Mouse (Mus musculus): Measurements from ENCODE around the gene Qtrt1. TPM values are rescaled to one million over a fixed set of nuclear protein-coding genes. Genes with fewer than 3 reads are reported as not detected.
A peak's percentile ranks its signal among the peaks of the same experiment; 100 is the strongest.

Qtrt1 gene
- polyA plus RNA-seq, 1 experiment, result 2.0 TPM

GRCm38 (mm10) chr9:21380868-21381267 is 30.8 kb upstream of the Qtrt1 start:
- H3K9me3 ChIP-seq (ENCODE audit: control insufficient read depth, low read length), result no peaks in the 10 kb centered on the region
- H3K4me3 ChIP-seq (replicated peaks), result no peak overlapping the region
- peaks cover 56% of the 10 kb centered on the region for H3K36me3 ChIP-seq (ENCODE audit: control insufficient read depth)
- no peak for TF ChIP-seq TAL1 (IDR thresholded peaks at IDR 0.05; ENCODE audit: low read length)
- no peak for TF ChIP-seq GATA1 (IDR thresholded peaks at IDR 0.05; ENCODE audit: low read length)
- peaks cover 62% of the 10 kb centered on the region for H3K4me1 ChIP-seq (ENCODE audit: control insufficient read depth)
- no peaks in the 10 kb centered on the region for H3K27me3 ChIP-seq (ENCODE audit: control insufficient read depth)

- H3K4me1 ChIP-seq (ENCODE audit: control insufficient read depth), result peaks cover 46% of the 10 kb centered on the region
Measured at GRCm38 (mm10) chr9:21383966-21384365, 27.7 kb upstream of the Qtrt1 start.

GRCm38 (mm10) chr9:21392646-21393175 is 18.9 kb upstream of the Qtrt1 start:
- no peak for TF ChIP-seq GATA1 (IDR thresholded peaks at IDR 0.05; ENCODE audit: low read length)
- TF ChIP-seq TAL1 (IDR thresholded peaks at IDR 0.05; ENCODE audit: low read length), result no peak
- H3K9me3 ChIP-seq (ENCODE audit: control insufficient read depth, low read length), result no peaks in the 10 kb centered on the region
- no peaks in the 10 kb centered on the region; the same call in 1 of the 2 replicates for H3K4me1 ChIP-seq (ENCODE audit: control insufficient read depth)
- H3K27me3 ChIP-seq (ENCODE audit: control insufficient read depth), result no peaks in the 10 kb centered on the region
- H3K36me3 ChIP-seq (ENCODE audit: control insufficient read depth), result peaks cover 93% of the 10 kb centered on the region
- H3K4me3 ChIP-seq (replicated peaks), result no peak overlapping the region

More at GRCm38 (mm10) chr9:21383966-21384365, 27.7 kb upstream of the Qtrt1 start:
- Histone ChIP-seq H3K4me3 (replicated peaks) (no peak overlapping the region), H3K9me3 (ENCODE audit: control insufficient read depth, low read length) (no peaks in the 10 kb centered on the region), H3K27me3 (ENCODE audit: control insufficient read depth) (no peaks in the 10 kb centered on the region), H3K36me3 (ENCODE audit: control insufficient read depth) (peaks cover 57% of the 10 kb centered on the region)
- TF ChIP-seq GATA1 (IDR thresholded peaks at IDR 0.05; ENCODE audit: low read length), result peak; percentile 45; the same call in 1 of the 2 replicates
- no peak for TF ChIP-seq TAL1 (IDR thresholded peaks at IDR 0.05; ENCODE audit: low read length)

- H3K9me3 ChIP-seq (ENCODE audit: control insufficient read depth, low read length), result no peaks in the 10 kb centered on the region
- no peaks in the 10 kb centered on the region for H3K4me1 ChIP-seq (ENCODE audit: control insufficient read depth)
- no peak for TF ChIP-seq GATA1 (IDR thresholded peaks at IDR 0.05; ENCODE audit: low read length)
- no peak for TF ChIP-seq TAL1 (IDR thresholded peaks at IDR 0.05; ENCODE audit: low read length)
- H3K4me3 ChIP-seq (replicated peaks), result no peak overlapping the region
- no peaks in the 10 kb centered on the region for H3K27me3 ChIP-seq (ENCODE audit: control insufficient read depth)
- peaks cover 95% of the 10 kb centered on the region for H3K36me3 ChIP-seq (ENCODE audit: control insufficient read depth)
Measured at GRCm38 (mm10) chr9:21395692-21396091, 15.9 kb upstream of the Qtrt1 start.

GRCm38 (mm10) chr9:21397170-21397569 is 14.5 kb upstream of the Qtrt1 start:
- Histone ChIP-seq H3K36me3 (ENCODE audit: control insufficient read depth) (peaks cover 94% of the 10 kb centered on the region), H3K4me1 (ENCODE audit: control insufficient read depth) (no peaks in the 10 kb centered on the region), H3K4me3 (replicated peaks) (no peak overlapping the region), H3K27me3 (ENCODE audit: control insufficient read depth) (no peaks in the 10 kb centered on the region), H3K9me3 (ENCODE audit: control insufficient read depth, low read length) (no peaks in the 10 kb centered on the region)
- TF ChIP-seq TAL1 (IDR thresholded peaks at IDR 0.05; ENCODE audit: low read length) (no peak), GATA1 (IDR thresholded peaks at IDR 0.05; ENCODE audit: low read length) (no peak)

- peaks cover 3% of the 10 kb centered on the region for H3K4me1 ChIP-seq (ENCODE audit: control insufficient read depth)
- no peak for TF ChIP-seq TAL1 (IDR thresholded peaks at IDR 0.05; ENCODE audit: low read length)
- TF ChIP-seq GATA1 (IDR thresholded peaks at IDR 0.05; ENCODE audit: low read length), result no peak
Measured at GRCm38 (mm10) chr9:21401042-21401441, 10.6 kb upstream of the Qtrt1 start.

GRCm38 (mm10) chr9:21402764-21403253 is 8.8 kb upstream of the Qtrt1 start:
- Histone ChIP-seq H3K9me3 (ENCODE audit: control insufficient read depth, low read length) (no peaks in the 10 kb centered on the region), H3K27me3 (ENCODE audit: control insufficient read depth) (no peaks in the 10 kb centered on the region), H3K36me3 (ENCODE audit: control insufficient read depth) (peaks cover 88% of the 10 kb centered on the region), H3K4me3 (replicated peaks) (no peak overlapping the region), H3K4me1 (ENCODE audit: control insufficient read depth) (peaks cover 3% of the 10 kb centered on the region)
- TF ChIP-seq TAL1 (IDR thresholded peaks at IDR 0.05; ENCODE audit: low read length) (no peak), GATA1 (IDR thresholded peaks at IDR 0.05; ENCODE audit: low read length) (no peak)

More at GRCm38 (mm10) chr9:21401042-21401441, 10.6 kb upstream of the Qtrt1 start:
- Histone ChIP-seq H3K36me3 (ENCODE audit: control insufficient read depth) (peaks cover 93% of the 10 kb centered on the region), H3K9me3 (ENCODE audit: control insufficient read depth, low read length) (no peaks in the 10 kb centered on the region), H3K27me3 (ENCODE audit: control insufficient read depth) (no peaks in the 10 kb centered on the region), H3K4me3 (replicated peaks) (no peak overlapping the region)

- TF ChIP-seq GATA1 (IDR thresholded peaks at IDR 0.05; ENCODE audit: low read length) (no peak), TAL1 (IDR thresholded peaks at IDR 0.05; ENCODE audit: low read length) (no peak)
- Histone ChIP-seq H3K4me1 (ENCODE audit: control insufficient read depth) (peaks cover 3% of the 10 kb centered on the region), H3K4me3 (replicated peaks) (no peak overlapping the region), H3K9me3 (ENCODE audit: control insufficient read depth, low read length) (no peaks in the 10 kb centered on the region), H3K27me3 (ENCODE audit: control insufficient read depth) (no peaks in the 10 kb centered on the region), H3K36me3 (ENCODE audit: control insufficient read depth) (peaks cover 80% of the 10 kb centered on the region)
Measured at GRCm38 (mm10) chr9:21403745-21404144, 7.9 kb upstream of the Qtrt1 start.

- Histone ChIP-seq H3K9me3 (ENCODE audit: control insufficient read depth, low read length) (no peaks in the 10 kb centered on the region), H3K4me1 (ENCODE audit: control insufficient read depth) (peaks cover 9% of the 10 kb centered on the region), H3K36me3 (ENCODE audit: control insufficient read depth) (peaks cover 62% of the 10 kb centered on the region), H3K4me3 (replicated peaks) (no peak overlapping the region), H3K27me3 (ENCODE audit: control insufficient read depth) (no peaks in the 10 kb centered on the region)
- TF ChIP-seq TAL1 (IDR thresholded peaks at IDR 0.05; ENCODE audit: low read length), result no peak
- no peak for TF ChIP-seq GATA1 (IDR thresholded peaks at IDR 0.05; ENCODE audit: low read length)
Measured at GRCm38 (mm10) chr9:21405525-21405924, 6.1 kb upstream of the Qtrt1 start.

Measured in erythroblast, embryonic 14.5 days (primary cell).